Mouse (Mus musculus): Measurements from ENCODE around the gene 9430097D07Rik. TPM values are rescaled to one million over a fixed set of nuclear protein-coding genes. Genes with fewer than 3 reads are reported as not detected.

9430097D07Rik gene
- polyA plus RNA-seq, 1 experiment from 2014 or later: 0.08 TPM

- peak; percentile 60 for DNase-seq (ENCODE audit: low spot score)
- no peak for TF ChIP-seq CTCF (IDR thresholded peaks at IDR 0.05; ENCODE audit: low read depth)
- 3% methylated on average over 34 of the region's 34 CpGs for WGBS
Observed at GRCm38 (mm10) chr2:32607262-32607947, 31.9 kb upstream of the 9430097D07Rik start.

GRCm38 (mm10) chr2:32606161-32607142, 31.0 kb upstream of the 9430097D07Rik start:
- Histone ChIP-seq H3K9me3 (replicated peaks; ENCODE audit: low read length) (no peaks in the 10 kb centered on the region), H3K27ac (peak overlapping the region; percentile 10; the same call in 1 of the 2 replicates), H3K4me3 (replicated peaks; ENCODE audit: low read depth, low read length) (peak overlapping the region; percentile 61), H3K4me2 (ENCODE audit: low read length) (peak overlapping the region; percentile 81), H3K4me1 (replicated peaks; ENCODE audit: insufficient read depth, low read length) (peaks cover 11% of the 10 kb centered on the region), H3K9ac (ENCODE audit: low read depth, low read length) (peak overlapping the region; percentile 66), H3K27me3 (ENCODE audit: insufficient read depth, low read length) (no peaks in the 10 kb centered on the region), H3K36me3 (ENCODE audit: insufficient read depth, low read length) (no peaks in the 10 kb centered on the region)
- peak; percentile 80 for TF ChIP-seq CTCF (IDR thresholded peaks at IDR 0.05; ENCODE audit: low read depth)
- 13% methylated on average over 46 of the region's 55 CpGs for WGBS
- ATAC-seq (replicated peaks; ENCODE audit: low FRiP score, low read depth) (peak; percentile 64), DNase-seq (ENCODE audit: low spot score) (peak; percentile 88)

More at GRCm38 (mm10) chr2:32607262-32607947, 31.9 kb upstream of the 9430097D07Rik start:
- no peaks in the 10 kb centered on the region for H3K36me3 ChIP-seq (ENCODE audit: insufficient read depth, low read length)
- peaks cover 5% of the 10 kb centered on the region; the same call in 1 of the 2 replicates for H3K4me1 ChIP-seq (replicated peaks; ENCODE audit: insufficient read depth, low read length)
- peak overlapping the region; percentile 81 for H3K4me2 ChIP-seq (ENCODE audit: low read length)
- peak overlapping the region; percentile 66 for H3K9ac ChIP-seq (ENCODE audit: low read depth, low read length)
- H3K9me3 ChIP-seq (replicated peaks; ENCODE audit: low read length): no peaks in the 10 kb centered on the region
- peak overlapping the region; percentile 61 for H3K4me3 ChIP-seq (replicated peaks; ENCODE audit: low read depth, low read length)
- H3K27ac ChIP-seq: peak overlapping the region; percentile 10; the same call in 1 of the 2 replicates
- no peaks in the 10 kb centered on the region for H3K27me3 ChIP-seq (ENCODE audit: insufficient read depth, low read length)
- ATAC-seq (replicated peaks; ENCODE audit: low FRiP score, low read depth): no peak

DNA sequence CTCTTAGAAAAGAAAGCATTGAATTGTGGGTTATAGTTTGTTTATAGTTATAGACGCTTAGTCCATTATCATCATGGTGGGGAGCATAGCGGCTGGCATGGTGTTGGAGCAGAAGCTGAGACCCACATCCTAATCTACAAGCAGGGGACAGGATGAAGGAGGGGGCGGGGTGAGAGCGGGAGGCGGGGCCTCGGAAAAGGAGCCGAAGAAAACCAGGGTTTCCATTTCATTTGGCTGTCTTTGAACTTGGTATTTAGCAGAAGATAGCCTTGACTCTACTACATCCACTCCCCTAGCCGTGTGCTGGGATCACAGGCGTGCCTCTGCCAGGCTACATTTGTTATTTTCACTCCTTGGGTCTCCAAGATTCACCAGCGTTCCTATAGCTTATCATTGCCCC, 29.1 kb upstream of the 9430097D07Rik start:
- Histone ChIP-seq H3K9ac (ENCODE audit: low read depth, low read length) (no peak overlapping the region), H3K4me3 (replicated peaks; ENCODE audit: low read depth, low read length) (no peak overlapping the region), H3K36me3 (ENCODE audit: insufficient read depth, low read length) (no peaks in the 10 kb centered on the region), H3K4me2 (ENCODE audit: low read length) (no peak overlapping the region), H3K27ac (no peak overlapping the region), H3K4me1 (replicated peaks; ENCODE audit: insufficient read depth, low read length) (peaks cover 7% of the 10 kb centered on the region), H3K9me3 (replicated peaks; ENCODE audit: low read length) (no peaks in the 10 kb centered on the region), H3K27me3 (ENCODE audit: insufficient read depth, low read length) (no peaks in the 10 kb centered on the region)
- WGBS: 42% methylated on average over 10 of the region's 10 CpGs
- DNase-seq (ENCODE audit: low spot score) (no peak), ATAC-seq (replicated peaks; ENCODE audit: low FRiP score, low read depth) (no peak)
- no peak for TF ChIP-seq CTCF (IDR thresholded peaks at IDR 0.05; ENCODE audit: low read depth)

- peaks cover 7% of the 10 kb centered on the region for H3K4me1 ChIP-seq (replicated peaks; ENCODE audit: insufficient read depth, low read length)
- peak; percentile 94 for TF ChIP-seq CTCF (IDR thresholded peaks at IDR 0.05; ENCODE audit: low read depth)
- DNase-seq (ENCODE audit: low spot score) (peak; percentile 90), ATAC-seq (replicated peaks; ENCODE audit: low FRiP score, low read depth) (peak; percentile 44; the same call in 1 of the 2 replicates)
- peak overlapping the region; percentile 18; the same call in 1 of the 2 replicates for H3K9ac ChIP-seq (ENCODE audit: low read depth, low read length)
- H3K4me3 ChIP-seq (replicated peaks; ENCODE audit: low read depth, low read length): peak overlapping the region; percentile 15
- H3K9me3 ChIP-seq (replicated peaks; ENCODE audit: low read length): no peaks in the 10 kb centered on the region
- H3K4me2 ChIP-seq (ENCODE audit: low read length): peak overlapping the region; percentile 51
- peak overlapping the region; percentile 27; the same call in 1 of the 2 replicates for H3K27ac ChIP-seq
- H3K36me3 ChIP-seq (ENCODE audit: insufficient read depth, low read length): no peaks in the 10 kb centered on the region
- no peaks in the 10 kb centered on the region for H3K27me3 ChIP-seq (ENCODE audit: insufficient read depth, low read length)
- WGBS: under 1% methylated on average over 11 of the region's 11 CpGs
Observed at GRCm38 (mm10) chr2:32602600-32603054, 27.1 kb upstream of the 9430097D07Rik start.

DNA sequence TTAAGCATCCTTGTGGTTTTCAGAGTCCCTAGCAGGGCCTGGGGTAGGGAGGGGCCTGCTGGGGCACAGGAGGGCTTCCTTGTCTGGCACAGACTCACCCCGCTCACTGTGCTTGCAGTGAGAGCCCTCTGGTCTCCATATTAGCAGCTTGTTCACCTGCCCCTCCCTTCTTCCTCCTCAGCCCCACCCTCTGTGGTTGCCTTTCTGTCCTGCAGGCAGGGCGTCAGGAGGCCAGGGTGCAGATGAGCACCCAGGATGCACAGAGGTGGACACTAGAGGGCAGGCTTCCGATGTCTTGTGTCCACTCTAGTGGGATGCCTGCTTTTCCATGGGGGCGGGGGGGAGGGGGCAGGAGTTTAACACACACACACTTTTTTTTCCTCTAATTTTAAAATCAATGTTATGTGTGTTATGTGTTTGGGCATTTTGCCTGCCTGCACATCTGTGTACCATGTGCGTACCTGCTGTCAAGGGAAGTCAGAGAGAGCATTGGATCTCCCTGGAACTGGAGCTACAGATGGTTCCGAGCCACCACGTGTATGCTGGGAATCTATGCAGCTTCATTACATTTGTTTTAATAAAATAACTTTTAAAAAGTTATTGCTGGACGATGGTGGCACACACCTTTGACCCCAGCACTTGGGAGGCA, 26.1 kb upstream of the 9430097D07Rik start:
- Histone ChIP-seq H3K27me3 (ENCODE audit: insufficient read depth, low read length) (no peaks in the 10 kb centered on the region), H3K36me3 (ENCODE audit: insufficient read depth, low read length) (no peaks in the 10 kb centered on the region), H3K4me3 (replicated peaks; ENCODE audit: low read depth, low read length) (no peak overlapping the region), H3K4me1 (replicated peaks; ENCODE audit: insufficient read depth, low read length) (peaks cover 7% of the 10 kb centered on the region), H3K4me2 (ENCODE audit: low read length) (no peak overlapping the region), H3K9ac (ENCODE audit: low read depth, low read length) (no peak overlapping the region), H3K27ac (0 out of 2 replicates have a peak overlapping the region, but pooled peaks have one; percentile 27), H3K9me3 (replicated peaks; ENCODE audit: low read length) (no peaks in the 10 kb centered on the region)
- ATAC-seq (replicated peaks; ENCODE audit: low FRiP score, low read depth) (no peak), DNase-seq (ENCODE audit: low spot score) (no peak)
- TF ChIP-seq CTCF (IDR thresholded peaks at IDR 0.05; ENCODE audit: low read depth): peak; percentile 56
- WGBS: 48% methylated on average over 8 of the region's 8 CpGs
